Mouse (Mus musculus): ENCODE results near the gene Crybg2.

The Crybg2 gene

DNA sequence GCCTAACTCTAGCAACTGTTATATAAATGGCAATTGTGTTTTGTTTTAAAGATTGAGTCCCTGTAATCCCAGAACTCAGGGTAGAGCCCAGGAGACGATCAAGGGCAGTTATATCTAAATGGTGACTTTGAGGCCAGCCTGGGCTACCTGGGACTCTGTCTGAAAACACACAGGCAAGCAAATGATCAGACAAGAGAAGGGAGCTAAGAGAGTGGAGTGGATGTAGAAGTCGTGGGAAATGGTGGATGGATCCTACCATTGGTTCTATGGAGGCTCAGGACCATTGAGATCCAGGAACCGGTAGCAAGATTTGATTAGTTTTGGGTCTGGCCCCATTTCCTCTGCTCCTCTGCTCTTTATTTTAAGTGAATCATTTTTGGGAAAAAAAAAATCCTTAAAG is 35.5 kb downstream of the Crybg2 start:
- DNase-seq = no peak

DNA sequence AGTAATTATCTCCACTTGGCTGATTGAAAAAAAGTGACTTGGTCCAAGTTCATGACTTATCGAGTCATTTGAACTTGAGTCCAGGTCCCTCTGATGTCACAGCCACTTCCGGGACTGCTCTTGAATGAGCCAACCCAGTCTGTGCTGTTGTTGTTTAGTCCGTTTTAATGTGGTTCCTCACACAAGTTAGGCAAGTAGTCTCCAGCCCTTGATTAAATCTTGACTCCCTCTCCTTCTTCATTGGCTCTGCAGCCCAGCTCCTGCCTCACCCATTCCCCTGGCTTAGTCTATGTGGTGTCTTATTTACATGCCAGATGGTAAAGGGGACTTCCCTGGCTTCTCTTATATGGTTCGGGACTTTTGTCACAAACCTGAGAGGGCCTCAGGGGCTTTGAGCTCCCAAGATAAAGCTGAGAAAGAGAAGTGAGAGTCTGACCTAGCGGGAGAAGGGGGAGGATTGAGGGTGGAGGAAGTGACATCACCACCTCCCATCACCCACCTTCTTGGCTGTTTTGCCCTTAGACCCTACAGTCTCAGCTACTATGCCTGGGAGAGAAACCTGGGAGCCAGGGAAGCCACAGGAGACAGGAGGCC is 36.5 kb downstream of the Crybg2 start:
- DNase-seq = peak; percentile 29 to 35

DNA sequence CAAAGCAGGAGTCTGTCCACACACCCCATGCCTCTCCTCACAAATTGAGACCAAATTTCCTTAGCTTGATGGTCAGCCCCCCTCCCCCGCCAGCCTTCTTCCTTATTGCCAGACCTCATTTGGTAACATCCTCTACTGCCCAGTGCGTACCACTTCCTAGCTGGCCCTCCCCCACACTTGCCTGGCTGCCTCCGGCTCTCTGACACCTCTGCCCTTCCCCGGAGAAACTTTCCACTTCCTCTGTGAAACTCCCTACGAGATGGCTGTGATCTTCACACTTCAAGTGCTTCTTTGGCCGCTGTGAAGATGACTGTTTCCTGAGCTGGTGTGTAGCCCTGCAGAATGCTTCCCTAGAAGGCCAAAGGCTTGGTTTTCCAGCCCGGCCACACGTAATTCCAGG is 38.0 kb downstream of the Crybg2 start:
- DNase-seq = peak; percentile 63 to 77

DNA sequence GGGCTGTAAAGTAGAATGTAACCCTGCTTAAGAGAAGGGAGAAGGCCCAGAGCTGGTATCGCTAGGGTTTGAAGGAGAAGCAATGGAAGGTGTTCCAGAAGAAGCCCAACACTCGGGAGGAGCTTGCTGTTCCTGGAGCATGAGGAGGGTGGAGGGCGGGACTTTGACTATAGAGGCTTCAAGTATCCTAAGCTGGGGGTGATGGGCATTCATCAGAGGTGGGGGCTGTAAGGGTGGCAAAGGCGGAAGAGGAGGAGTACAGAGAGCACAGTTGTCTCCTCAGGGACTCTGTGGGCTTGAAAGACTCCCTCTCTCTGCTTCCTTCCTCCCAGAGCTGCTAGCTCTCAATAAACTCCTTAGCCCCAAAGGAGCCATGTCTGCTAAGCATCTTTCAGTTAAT is 39.6 kb downstream of the Crybg2 start:
- DNase-seq = no peak

DNA sequence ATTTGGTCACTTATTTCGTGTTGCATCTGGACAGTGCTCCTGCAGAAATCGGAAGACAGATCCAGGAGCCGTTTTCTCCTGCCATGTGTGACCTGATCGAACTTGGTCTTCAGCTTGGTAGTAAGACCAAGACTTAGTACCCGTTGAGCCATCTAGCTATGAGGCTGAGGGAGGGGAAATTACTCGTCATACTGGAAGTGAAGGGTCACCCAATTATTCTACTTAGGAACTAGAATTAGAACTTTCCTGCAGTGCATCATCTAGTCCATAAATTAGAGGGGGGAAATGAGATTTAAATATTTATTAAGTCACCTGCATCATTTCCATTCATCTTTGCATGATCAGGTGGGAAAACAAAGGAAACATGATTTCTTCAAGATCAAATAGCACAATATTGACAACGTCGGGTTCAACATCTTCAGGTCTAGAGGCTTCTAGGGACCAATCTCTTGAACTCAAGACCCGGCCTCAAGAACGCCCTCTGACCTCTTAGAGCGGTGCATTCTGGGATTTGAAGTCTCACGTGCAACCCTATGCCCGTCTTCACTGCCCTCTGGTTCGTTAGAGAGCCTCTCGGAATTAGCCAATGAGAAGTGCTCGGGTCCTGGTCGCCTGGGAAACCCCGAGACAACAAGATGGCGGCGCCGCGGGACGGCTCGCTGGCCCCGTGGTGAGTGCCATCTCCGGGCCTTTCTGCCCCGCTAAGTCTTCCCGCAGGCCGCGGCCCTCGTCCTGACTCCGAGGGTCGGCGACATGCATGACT is 41.5 kb downstream of the Crybg2 start, which contains the start of gene Ubxn11:
Ubxn11 (plus strand) TSS at position 592 of the 763 bp plus-strand sequence.
- DNase-seq = peak; percentile 91 to 92

DNA sequence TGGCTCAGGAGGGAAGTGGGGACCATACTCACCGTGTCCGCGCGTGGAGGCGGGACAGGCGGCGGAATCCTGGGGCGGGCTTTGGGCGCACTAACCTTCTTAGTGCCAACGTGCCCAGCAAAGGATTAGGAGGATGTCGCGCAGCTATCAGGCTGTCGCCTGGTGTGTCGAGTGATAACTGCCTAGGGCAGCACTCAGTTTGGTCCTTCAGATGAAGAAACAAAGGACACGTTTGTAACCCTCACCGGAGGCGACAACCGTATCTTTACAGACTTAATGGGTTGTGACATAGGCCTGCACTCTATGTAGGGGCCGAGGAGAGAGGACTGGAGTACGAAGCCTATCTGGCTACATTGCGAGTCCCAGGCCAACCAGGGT is 42.1 kb downstream of the Crybg2 start:
- DNase-seq = peak in 1 of 2 experiments; percentile 37

DNA sequence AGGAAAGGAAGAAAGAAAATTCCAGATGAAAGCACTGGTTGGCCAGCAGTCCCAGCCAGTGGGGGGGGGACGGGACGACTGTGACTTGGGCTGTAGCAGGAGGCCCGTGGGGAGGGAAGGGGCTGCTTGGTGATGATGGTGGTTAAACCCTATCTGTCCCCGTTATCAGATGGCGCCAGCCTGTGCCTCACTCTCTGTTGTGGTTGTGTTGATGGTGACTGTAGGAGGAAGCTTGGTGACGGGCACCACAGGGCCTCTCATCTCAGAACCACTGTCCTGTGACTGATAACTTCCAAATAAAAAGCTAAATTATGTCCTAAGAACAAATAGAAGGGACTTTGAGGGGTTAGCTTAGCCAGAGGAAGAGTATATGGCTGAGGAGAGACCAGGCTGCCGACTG is 45.5 kb downstream of the Crybg2 start:
- no peak for DNase-seq

DNA sequence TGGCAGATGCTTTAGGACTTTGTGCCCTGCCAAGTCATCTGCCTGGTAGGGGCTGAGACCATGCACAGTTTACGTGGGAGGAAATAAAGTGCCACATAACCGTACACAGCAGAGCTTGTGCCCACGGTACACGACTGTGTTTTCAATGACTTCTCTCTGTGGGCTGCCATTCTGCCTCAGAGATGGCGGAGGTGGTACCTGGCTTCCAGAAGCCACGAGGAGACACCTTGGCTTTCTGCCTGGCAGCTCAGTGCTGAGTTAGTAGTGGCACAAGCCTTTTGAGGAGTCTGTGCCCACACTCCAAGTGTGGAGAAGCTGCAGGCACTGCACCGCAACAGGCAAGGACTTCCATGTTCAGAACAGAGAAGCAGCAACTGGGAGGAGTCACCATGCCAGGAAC is 47.1 kb downstream of the Crybg2 start:
- DNase-seq = no peak

DNA sequence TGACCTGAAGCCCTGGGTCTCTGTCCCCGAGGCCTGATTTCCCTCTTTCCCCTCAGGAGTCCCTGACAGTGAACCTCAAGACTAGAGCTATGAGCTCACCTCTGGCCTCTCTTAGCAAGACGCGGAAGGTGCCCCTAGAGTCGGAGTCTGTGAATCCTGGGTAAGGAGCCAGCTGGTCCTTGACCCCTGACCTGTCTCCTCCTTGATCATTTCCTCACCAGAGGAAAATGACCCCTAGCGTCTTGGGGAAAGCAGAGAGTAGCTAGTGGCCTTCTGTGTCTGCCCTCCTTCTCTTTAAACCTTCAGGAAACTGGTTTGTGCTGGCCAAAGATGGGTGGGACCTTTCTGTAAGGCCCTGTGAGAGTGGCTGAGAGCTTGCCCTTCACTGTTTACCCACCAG is 47.6 kb downstream of the Crybg2 start:
- DNase-seq = no peak

DNA sequence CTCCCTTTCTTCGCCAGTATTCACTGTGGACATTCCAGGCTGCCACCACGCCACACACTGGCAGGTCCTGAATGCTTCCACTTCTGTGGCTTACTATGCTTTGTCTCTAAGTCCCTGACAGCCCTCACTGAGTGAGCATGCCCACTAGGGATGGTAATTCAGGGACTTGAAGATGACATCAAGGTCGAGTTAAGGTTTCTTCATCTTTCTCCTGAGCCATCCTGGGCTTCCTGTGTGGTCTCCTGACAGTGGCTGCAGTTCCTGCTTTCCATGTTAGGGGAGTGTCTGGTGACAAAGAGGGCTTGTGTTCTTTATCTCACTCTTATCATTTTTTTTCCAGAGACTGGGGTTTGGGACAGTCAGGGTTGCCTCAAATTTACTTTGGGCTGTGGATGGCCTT is 50.0 kb downstream of the Crybg2 start:
- no peak for DNase-seq

DNA sequence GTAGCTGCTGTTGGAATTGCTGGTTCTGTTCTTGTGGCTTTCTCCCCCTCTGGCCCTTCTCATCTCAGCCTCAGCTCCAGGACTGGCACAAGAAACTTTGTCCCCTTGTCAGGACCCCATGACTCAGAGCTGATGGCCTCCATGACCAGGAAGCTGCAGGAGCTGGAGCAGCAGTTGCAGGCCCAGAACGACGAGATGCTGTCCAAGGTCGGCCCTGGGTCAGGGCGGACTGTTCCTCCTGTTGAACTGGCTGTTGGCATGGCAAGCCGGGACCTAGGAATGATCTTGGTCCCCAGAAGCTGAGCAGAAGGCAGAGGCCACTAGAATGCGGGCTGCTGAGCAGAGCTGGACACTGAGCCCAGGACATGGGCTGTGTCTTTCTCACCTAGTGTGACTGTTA is 51.8 kb downstream of the Crybg2 start:
- DNase-seq = no peak

DNA sequence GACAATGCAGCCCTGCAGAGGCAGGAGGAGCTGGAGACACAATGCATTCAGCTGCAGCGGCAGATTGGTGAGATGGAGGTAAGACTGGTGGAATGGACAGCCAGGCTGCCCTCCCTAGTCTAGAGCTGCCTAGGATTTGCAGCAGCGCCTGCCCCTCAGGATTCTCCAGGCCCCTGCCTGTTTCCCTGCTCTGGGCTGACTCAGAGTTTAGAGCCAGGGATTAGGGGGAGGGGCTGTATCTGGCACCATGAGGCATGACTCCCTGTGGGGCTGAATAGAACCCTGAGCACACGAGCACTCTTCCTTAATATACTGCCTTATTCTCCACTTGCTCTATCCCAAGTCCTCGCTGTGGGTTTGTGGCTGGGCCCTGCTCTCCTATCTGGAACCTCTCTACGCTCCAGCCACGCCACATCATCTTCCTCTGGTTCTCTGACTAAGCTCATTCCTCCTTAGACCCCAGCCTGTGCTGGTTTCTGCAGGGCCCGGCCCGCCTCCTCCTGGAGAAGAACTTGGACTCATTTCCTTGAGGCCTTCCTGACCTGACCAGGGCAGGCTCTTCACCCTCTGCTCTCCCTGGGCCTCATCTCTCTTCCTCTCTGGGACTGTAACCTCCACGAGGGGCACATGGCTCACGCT is 52.9 kb downstream of the Crybg2 start:
- no peak for DNase-seq

DNA sequence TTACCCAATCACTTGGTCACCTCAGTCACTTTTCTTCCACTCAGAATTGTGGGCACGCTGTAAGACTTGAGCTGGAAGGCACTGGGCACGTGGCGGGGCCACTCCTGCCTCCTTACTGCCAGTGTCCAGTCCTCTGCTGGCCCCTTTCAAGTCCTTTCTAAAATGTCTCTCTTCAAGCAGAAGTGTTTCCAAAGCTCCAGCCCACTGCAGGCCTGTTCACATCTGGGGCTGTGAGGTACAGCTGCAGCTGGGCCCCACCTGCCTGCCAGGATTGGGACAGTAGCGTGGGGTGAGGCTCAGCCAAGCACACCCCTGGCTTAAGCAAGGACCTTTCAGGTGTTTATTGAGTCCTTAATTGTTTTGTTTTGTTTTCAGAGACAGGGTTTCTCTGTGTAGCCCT is 53.4 kb downstream of the Crybg2 start:
- no peak for DNase-seq

DNA sequence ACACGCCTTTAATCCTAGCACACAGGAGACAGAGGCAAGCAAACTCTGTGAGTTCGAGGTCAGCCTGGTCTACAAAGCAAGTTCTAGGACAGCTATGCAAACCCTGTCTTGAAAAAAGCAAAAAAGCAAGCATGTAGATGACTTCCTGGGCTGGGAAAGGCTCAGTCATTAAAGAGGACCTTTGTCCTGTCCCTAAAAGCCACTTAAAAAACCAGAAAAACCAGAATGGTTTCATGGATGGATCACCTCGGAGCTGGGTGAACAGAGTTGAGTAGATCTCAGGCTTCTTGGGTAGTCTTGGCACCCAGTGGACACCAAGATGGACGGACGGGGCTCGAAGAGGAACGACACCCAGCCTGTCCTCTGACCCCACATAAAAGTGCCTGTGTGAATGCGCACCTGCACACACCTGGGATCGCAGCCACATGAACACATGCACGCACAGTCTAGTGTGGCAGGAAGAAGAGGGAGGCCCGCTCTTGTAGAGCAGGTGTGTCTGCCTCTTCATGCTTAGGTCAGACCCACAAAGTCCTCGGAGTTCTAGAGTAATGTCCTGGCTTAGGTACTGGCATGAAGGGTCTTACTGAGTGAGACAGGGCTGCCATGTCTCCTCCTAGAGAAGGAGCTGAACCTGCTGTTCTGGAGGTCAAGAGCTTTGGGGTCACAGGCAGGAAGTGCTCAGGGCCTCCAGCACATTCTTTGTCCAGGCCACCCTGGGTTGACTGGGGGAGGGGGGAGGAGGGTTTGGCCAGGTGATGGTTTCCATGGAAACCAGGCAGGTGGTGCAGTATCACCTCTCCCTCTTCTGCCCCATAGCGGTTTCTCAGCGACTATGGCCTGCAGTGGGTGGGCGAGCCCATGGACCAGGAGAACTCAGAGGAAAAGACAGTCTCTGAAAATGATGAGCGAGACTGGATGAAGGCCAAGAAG is 54.9 kb downstream of the Crybg2 start:
- no peak for DNase-seq

DNA sequence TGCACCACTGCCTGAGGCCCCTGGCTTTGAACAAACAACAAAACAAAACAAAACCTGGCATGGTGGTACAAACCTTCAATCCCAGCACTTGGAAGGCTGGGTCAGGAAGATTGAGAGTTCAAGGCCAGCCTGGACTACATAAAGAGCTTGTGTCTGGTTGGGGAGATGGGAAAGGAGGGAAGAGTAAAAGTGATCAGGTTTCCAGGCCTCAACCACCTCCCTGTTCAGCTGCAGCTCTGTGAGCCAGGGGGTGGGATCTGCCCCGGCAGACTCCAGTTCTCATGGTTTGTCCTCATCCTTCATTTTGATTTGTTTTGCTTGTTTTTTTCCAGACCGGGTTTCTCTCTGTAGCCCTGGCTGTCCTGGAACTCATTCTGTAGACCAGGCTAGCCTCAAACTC is 55.9 kb downstream of the Crybg2 start:
- no peak for DNase-seq

DNA sequence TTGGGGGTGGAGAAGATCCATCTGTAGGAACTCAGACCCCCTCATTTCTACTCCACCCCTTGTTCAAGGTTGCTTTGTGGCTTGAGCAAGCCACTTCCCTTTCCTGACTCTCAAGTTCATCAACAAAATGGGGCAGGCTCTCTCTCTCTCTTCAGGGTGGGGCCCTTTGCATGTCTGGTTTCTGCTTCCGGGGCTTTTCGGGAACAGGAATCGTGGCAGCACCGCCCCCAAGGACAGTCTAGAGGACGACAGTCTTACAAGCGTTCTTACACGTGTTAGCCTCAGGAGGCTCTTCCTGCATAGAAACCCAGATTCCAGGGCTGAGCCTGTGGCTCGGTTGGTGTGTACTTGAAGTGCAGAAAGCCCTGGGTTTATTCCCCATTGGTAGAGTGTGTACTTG is 56.4 kb downstream of the Crybg2 start:
- DNase-seq = peak; percentile 55 to 58

DNA sequence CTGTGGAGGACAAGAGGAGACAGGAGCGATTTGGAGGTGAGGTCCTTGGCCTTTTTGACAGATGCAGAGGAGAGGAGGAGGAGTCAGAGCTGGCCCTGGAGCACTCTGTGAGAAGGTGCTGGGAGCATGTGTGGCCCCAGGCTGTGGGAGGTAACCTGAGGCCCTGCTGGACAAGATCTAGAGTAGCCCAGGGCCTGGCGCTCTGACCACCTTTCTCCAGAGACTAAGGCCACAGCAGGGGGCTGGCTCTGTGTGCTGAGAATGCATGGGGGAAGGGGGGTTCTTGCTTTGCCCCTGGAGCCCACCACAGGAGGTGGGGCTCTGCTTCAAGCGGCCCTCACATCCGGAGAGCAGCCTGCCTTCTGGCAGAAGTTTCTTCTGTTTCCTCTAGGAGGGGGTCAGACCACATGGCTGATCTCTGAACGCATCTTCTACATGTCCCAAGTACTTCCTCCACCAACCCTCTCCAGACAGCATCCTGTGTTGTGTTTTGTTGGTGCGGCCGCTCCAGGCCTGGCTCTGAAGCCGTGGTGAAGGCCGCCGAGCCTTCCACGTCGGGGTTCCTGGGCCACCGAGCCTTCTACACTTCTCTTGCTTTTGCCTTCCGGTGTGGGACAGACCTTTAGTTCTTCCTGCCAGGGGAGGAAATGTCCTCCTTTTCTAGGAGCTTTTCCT is 57.6 kb downstream of the Crybg2 start:
- no peak for DNase-seq

DNA sequence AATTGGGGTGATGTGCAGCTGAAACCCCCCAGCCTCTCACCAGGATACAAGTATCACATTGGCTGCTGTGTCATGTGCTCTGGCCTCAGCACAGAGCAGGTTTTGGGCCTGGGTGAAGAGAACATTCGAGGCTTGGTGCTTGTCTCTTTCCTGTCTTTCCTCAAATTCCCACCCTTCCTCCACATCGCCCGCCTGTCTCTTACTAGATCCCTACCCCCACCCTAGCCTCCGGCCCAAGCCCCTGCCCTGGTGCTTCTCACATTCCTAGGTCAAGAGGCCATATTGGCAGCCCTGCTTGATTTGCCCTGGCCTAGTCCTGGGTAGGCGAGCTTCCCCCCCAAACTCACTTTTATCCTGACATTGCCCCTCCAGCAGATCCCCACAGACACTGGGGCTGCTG is 58.4 kb downstream of the Crybg2 start:
- no peak for DNase-seq

DNA sequence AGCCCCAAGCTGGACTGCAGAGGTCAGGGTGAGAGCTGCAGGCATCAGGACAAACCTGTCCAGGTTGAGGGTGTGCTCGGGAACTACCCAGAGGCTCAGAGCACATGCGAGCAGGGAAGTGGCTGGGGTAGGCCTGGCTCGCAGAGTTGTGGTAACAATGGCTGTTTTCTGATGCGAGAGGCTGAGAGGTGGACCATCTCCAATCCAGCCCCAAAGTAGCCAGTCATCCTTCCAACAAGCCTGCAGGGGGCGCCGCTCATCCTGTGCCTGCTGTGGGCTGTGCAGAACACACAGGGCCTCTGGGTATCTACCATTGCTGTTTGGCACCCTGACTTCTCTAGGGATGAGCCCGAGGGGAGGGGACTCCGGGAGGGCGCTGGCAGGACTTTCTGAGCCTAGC is 59.0 kb downstream of the Crybg2 start:
- no peak for DNase-seq

DNA sequence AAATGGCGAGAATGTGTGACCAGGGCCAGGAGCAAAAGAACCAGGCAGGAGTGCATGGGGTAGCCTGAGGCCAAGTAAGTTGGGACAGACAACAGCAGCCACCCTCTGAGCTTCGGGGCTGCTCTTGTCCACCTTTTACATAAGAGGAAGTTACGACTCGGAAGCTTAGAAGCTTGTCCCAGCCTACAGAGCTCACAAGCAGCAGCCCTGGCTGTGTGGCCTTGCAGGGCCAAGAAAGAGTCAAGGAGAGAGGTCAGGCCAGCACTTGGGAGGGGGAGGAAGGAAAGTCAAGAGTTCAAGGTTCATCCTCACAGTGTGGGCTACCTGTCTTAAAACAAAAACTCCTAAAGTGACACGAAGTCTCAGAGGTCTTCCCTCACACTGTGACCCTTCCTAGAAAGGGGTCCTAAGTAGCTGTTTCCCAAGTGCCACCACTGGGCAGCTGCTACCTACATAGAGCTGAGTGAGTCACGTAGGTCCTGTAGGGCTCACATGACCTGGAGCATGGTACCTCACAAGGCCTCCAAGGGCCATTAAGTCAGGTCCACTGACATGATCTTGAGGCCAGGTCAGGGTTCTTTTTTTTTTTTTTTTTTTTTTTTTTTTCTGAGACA is 59.7 kb downstream of the Crybg2 start:
- no peak for DNase-seq

DNA sequence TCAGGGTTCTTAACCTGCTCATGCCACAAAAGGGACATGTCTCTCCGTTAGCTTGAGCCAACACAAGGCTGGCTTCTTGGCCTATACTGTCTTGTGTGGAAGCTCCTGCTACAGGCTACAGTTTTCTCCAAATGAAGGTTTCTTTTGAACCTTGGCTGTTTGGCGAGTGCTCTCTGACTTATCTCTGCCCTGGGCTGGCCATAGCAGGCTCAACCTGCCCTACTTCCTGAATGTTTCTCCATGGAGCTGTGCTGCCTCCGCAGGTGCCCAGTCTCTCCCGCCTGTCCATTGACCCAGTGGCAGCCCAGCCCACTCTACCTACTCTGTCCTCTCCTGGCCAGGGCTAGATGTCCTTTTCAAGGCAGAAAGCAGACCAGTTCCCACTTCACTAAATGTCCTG is 60.3 kb downstream of the Crybg2 start:
- DNase-seq = no peak

DNA sequence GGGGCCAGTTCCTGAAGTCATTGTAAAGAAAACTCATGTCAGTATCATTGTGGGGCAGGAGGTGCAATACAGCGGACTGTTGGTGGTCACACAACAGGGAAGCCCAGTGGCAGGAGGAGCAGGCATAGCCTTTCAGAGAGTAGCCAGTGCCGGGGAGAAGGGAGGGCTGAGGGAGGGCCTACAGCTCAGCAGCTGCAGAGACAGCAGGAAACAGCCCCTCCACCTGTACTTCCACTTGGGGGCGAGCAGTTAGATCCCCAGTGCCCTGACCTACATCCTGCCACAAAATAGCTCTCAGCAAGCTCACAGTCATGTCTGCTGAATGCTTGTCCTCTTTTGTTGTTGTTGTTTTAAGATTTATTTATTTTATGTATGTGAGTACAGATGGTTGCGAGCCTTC is 61.0 kb downstream of the Crybg2 start:
- DNase-seq = no peak

All from lung, adult 18-20 months (tissue).